Mouse (Mus musculus) G1E (cell line): ENCODE measurements around the gene Zfp622.

Experiments used
- CTCF ChIP-seq: IDR thresholded peaks from 2 replicates; pipeline ENCODE4 v1.5.1; 2012; ENCODE audit warnings: low read depth, low read length, inconsistent platforms, mixed read lengths
- GATA1 ChIP-seq: IDR thresholded peaks from 2 replicates; pipeline ENCODE4 v1.6.1; 2012; ENCODE audit warnings: borderline replicate concordance, low read length, inconsistent platforms, mixed read lengths
- GATA2 ChIP-seq: IDR thresholded peaks from 2 replicates; pipeline ENCODE4 v1.6.1; 2012; ENCODE audit warnings: low read depth, low read length, inconsistent platforms, borderline replicate concordance
- POLR2AphosphoS5 ChIP-seq: IDR thresholded peaks from 2 replicates; pipeline ENCODE4 v1.6.1; 2012; ENCODE audit warnings: low read depth, low read length, inconsistent platforms; ENCODE audit not compliant: insufficient replicate concordance
- TAL1 ChIP-seq: conservative IDR thresholded peaks from 2 replicates; pipeline ENCODE4 v1.6.1; 2012; ENCODE audit warnings: low read depth, low read length, inconsistent platforms, mixed read lengths

DNA sequence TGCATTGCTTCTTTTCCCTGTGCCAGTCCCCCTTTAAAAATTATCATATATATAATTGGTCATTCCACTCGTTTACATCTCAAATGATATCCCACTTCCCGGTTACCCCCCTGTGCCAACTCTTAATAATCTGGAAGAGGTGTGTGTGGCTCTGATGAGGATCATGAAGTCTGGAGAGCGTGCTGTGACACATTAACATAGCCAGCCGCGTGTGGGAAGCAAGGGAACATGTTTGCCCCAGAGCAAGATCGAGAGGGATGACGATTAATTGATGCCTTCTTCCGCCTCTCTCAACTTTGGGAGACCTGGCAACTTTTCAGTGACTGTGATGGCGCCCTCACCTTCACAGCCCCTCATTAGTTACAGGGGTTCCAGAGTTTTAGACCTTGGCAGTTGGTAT is 34.5 kb upstream of the Zfp622 start:
- TF ChIP-seq CTCF = no peak
- TF ChIP-seq GATA2 = no peak
- no peak for TF ChIP-seq TAL1
- no peak for TF ChIP-seq POLR2AphosphoS5
- no peak for TF ChIP-seq GATA1
